Mouse (Mus musculus): ENCODE results near the gene Uck2. TPM values are rescaled to one million over a fixed set of nuclear protein-coding genes. Genes with fewer than 3 reads are reported as not detected.

Uck2 gene
- polyA plus RNA-seq, 1 experiment from 2014 or later = 98.3 TPM

DNA sequence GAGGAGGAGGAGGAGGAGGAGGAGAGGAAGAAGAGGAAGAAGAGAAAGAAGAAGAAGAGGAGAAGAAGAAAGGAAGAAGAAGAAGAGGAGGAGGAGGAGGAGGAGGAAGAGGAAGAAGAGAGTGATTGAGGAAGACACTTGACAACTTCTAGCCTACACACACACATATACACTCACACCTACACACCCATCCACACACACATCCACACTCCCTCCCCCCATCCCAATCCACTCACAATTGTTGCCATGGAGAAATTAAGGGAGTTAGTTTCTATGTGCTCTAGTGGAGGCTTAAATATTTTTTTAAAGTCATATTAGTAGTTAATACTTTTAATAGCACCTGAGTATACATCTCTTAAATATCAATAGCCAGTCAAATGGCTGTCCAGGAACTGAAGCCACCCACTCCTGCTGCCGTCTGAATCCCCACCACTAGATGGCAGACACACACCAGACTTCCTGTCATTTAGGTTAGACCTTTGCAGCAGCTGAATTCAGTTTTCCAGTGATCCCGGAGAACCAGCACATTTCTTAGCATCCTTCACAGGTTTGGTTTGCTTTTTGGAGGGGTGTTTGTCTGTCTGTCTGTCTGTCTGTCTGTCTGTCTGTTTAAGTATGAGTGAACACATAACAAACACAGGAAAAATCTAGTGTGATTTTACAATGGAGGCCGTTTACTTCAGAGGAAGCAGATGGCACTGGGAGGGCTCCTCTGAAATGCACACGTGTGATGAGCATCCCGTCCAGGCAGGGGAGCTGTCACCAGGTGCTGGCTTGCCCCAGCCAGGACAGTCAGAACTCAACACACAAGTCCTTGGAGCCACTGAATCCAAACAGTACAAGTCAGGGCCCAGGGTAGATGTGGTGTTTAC lies 64.6 kb downstream of the Uck2 start:
- Histone ChIP-seq H3K36me3 (ENCODE audit: insufficient read depth) (peaks cover 16% of the 10 kb centered on the region), H3K4me3 (ENCODE audit: low read depth, low read length) (no peak overlapping the region), H3K9ac (no peak overlapping the region), H3K4me1 (ENCODE audit: insufficient read depth) (no peaks in the 10 kb centered on the region), H3K27me3 (ENCODE audit: insufficient read depth, low read length) (no peaks in the 10 kb centered on the region), H3K9me3 (ENCODE audit: low read depth, low read length) (no peaks in the 10 kb centered on the region), H3K27ac (ENCODE audit: low read depth) (no peak overlapping the region), H3K4me2 (no peak overlapping the region)
- WGBS = 3% methylated on average over 5 of the region's 5 CpGs
- ATAC-seq (ENCODE audit: insufficient read depth) (peak; percentile 69), DNase-seq (peak; percentile 94)
- TF ChIP-seq CTCF (IDR thresholded peaks at IDR 0.05; ENCODE audit: low read depth) = peak; percentile 95

DNA sequence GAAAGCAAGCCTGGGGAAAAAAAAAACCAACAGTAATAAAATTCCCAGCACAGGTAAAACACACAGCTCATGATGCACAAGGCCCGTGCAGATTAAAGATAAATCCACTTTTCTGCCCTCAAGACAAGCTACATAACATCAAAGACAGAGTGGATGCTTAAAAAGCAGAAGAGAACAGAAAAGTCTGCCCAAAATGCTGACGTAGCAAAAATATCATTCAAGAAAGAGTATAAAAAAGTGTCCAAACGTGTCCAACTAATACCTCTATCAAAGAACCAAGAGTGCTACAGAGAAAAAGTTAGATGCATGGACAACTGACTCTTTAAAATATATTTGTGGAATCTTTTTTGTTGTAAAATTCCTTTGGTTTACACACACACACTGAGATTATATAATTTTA lies 69.7 kb downstream of the Uck2 start:
- TF ChIP-seq CTCF (IDR thresholded peaks at IDR 0.05; ENCODE audit: low read depth) = no peak
- Histone ChIP-seq H3K9ac (no peak overlapping the region), H3K27me3 (ENCODE audit: insufficient read depth, low read length) (no peaks in the 10 kb centered on the region), H3K36me3 (ENCODE audit: insufficient read depth) (no peaks in the 10 kb centered on the region), H3K27ac (ENCODE audit: low read depth) (no peak overlapping the region), H3K4me2 (no peak overlapping the region), H3K4me3 (ENCODE audit: low read depth, low read length) (no peak overlapping the region), H3K4me1 (ENCODE audit: insufficient read depth) (no peaks in the 10 kb centered on the region), H3K9me3 (ENCODE audit: low read depth, low read length) (no peaks in the 10 kb centered on the region)
- WGBS = 74% methylated on average over 3 of the region's 3 CpGs
- DNase-seq (no peak), ATAC-seq (ENCODE audit: insufficient read depth) (no peak)

DNA sequence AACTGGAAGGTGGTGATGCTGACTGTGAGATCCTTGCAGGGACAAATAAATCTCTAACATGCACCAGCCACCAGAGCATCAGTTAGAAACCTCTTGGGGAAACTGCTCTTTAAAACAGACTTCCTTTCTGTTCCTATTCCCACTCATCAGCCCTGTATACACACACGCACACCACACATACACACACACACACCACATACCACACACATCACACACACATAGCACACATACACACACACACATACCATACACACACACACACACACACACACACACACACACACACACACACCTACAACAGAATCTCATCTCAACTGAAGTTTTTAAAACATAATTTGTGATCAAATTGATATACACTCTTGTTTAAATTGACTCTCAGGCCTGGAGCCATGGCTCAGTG lies 72.4 kb downstream of the Uck2 start:
- H3K27ac ChIP-seq (ENCODE audit: low read depth) = no peak overlapping the region
- H3K4me2 ChIP-seq = no peak overlapping the region
- no peak for TF ChIP-seq CTCF (IDR thresholded peaks at IDR 0.05; ENCODE audit: low read depth)
- no peaks in the 10 kb centered on the region for H3K9me3 ChIP-seq (ENCODE audit: low read depth, low read length)
- ATAC-seq (ENCODE audit: insufficient read depth) (no peak), DNase-seq (no peak)
- H3K27me3 ChIP-seq (ENCODE audit: insufficient read depth, low read length) = no peaks in the 10 kb centered on the region
- H3K4me3 ChIP-seq (ENCODE audit: low read depth, low read length) = no peak overlapping the region
- H3K9ac ChIP-seq = no peak overlapping the region
- H3K36me3 ChIP-seq (ENCODE audit: insufficient read depth) = no peaks in the 10 kb centered on the region
- 83% methylated on average over 1 of the region's 1 CpGs for WGBS
- no peaks in the 10 kb centered on the region for H3K4me1 ChIP-seq (ENCODE audit: insufficient read depth)

DNA sequence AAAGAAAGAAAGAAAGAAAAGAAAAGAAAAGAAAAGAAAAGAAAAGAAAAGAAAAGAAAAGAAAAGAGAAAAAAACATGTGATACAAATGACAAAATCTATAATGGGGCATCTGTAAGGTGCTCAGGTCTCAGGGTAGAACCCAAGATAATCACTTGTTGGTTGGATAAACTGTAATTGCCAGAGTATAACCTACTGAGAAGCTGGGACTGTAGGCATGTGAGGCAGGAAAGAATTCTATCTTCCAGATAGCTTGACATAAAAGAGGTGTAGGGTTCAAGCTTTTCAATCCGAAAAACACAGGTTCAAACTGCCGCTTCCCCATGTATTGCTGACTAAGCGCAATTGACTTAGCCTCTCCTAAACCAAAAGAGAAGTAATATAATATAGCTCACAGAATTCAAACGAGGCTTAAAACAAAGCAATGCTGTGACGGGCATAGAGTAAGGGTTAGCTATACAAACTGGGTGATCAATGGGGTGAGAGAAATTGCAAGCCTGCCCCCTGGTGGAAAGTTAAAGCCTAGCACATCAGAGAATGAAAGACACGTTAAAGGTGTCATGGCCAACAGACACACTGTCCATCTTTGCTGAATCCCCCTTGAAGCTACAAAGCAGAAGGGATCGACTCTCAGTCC lies 73.0 kb downstream of the Uck2 start:
- no peak overlapping the region for H3K4me2 ChIP-seq
- no peaks in the 10 kb centered on the region for H3K36me3 ChIP-seq (ENCODE audit: insufficient read depth)
- H3K27ac ChIP-seq (ENCODE audit: low read depth) = no peak overlapping the region
- 24% methylated on average over 7 of the region's 7 CpGs for WGBS
- no peaks in the 10 kb centered on the region for H3K9me3 ChIP-seq (ENCODE audit: low read depth, low read length)
- peak; percentile 89 for TF ChIP-seq CTCF (IDR thresholded peaks at IDR 0.05; ENCODE audit: low read depth)
- H3K4me3 ChIP-seq (ENCODE audit: low read depth, low read length) = no peak overlapping the region
- ATAC-seq (ENCODE audit: insufficient read depth) (peak; percentile 56; the same call in 1 of the 2 replicates), DNase-seq (peak; percentile 70)
- H3K4me1 ChIP-seq (ENCODE audit: insufficient read depth) = no peaks in the 10 kb centered on the region
- H3K27me3 ChIP-seq (ENCODE audit: insufficient read depth, low read length) = no peaks in the 10 kb centered on the region
- H3K9ac ChIP-seq = no peak overlapping the region

DNA sequence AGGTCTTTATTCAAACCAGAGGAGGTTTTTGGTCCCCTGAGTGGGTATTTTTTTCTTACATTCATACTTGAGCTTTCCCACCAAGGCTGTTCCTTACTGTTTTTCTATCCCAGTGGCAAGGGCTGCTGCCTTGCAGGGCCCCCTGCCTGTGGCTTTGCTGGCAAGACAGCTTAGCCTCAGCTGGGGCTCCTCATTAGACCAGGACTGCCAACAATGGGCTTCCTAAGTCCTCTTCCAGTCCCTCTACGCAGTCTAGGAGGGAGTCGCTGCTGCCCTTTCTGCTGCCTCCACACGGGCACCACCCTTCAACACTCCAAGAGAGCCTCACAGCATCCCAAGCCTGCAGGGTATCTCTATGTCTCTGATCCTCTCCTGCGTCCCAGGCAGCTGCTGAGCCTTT lies 76.3 kb downstream of the Uck2 start:
- ATAC-seq (ENCODE audit: insufficient read depth) = no peak
- H3K4me1 ChIP-seq (ENCODE audit: insufficient read depth) = no peaks in the 10 kb centered on the region
- no peaks in the 10 kb centered on the region for H3K27me3 ChIP-seq (ENCODE audit: insufficient read depth, low read length)
- no peak for TF ChIP-seq CTCF (IDR thresholded peaks at IDR 0.05; ENCODE audit: low read depth)
- H3K9ac ChIP-seq = no peak overlapping the region
- no peak overlapping the region for H3K4me2 ChIP-seq
- WGBS = 46% methylated on average over 4 of the region's 4 CpGs
- no peak overlapping the region for H3K27ac ChIP-seq (ENCODE audit: low read depth)
- H3K4me3 ChIP-seq (ENCODE audit: low read depth, low read length) = no peak overlapping the region
- no peaks in the 10 kb centered on the region for H3K9me3 ChIP-seq (ENCODE audit: low read depth, low read length)
- H3K36me3 ChIP-seq (ENCODE audit: insufficient read depth) = no peaks in the 10 kb centered on the region
- no peak for DNase-seq

DNA sequence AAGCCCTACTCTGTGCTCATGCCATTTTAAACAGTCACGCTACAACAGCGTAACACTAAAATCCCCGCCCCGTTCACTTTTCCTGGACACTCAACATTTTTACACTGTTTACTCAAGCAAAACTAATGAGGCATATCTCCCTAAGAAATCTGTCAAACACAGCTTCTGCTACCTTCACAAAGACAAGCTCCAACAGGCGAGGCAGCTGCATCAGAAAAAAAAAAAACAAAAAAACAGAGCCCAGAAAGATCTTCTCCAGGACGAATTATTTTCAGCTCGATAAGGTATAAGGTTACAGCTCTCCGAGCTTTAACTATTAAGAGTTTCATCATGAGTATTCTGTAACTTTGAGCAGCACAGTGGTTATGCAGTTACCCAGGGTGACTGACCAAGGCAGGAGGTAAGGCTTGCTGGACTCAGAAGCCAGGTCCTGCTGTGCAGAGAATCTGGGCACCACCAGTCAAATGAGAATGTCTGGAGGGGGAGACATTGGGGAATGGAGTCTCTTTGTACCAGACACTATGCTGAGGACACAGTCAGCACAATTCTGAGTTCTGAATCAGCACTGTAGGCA lies 79.9 kb downstream of the Uck2 start:
- Histone ChIP-seq H3K4me1 (ENCODE audit: insufficient read depth) (no peaks in the 10 kb centered on the region), H3K27me3 (ENCODE audit: insufficient read depth, low read length) (no peaks in the 10 kb centered on the region), H3K9me3 (ENCODE audit: low read depth, low read length) (no peaks in the 10 kb centered on the region), H3K4me2 (no peak overlapping the region), H3K27ac (ENCODE audit: low read depth) (no peak overlapping the region), H3K36me3 (ENCODE audit: insufficient read depth) (no peaks in the 10 kb centered on the region), H3K4me3 (ENCODE audit: low read depth, low read length) (no peak overlapping the region), H3K9ac (no peak overlapping the region)
- TF ChIP-seq CTCF (IDR thresholded peaks at IDR 0.05; ENCODE audit: low read depth) = no peak
- WGBS = 30% methylated on average over 8 of the region's 8 CpGs
- ATAC-seq (ENCODE audit: insufficient read depth) (no peak), DNase-seq (no peak)

DNA sequence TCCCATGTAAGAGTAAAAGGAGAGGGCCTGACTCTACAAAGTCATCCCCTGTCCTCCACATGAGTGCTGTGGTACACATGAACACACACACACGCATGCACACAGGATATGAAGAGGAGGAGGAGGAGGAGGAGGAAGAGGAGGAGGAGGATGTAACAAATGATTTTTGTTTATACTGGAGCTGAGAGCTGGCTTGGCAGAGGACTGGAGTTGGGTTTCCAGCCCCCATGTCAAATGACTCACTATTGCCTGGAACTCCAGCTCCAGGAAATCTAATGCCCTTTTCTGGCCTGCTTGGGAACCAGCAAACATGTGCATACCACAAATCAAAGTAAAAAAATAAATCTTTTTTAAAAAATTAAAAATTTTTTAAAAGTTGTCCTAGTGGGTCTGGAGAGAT lies 80.7 kb downstream of the Uck2 start:
- TF ChIP-seq CTCF (IDR thresholded peaks at IDR 0.05; ENCODE audit: low read depth) = no peak
- Histone ChIP-seq H3K4me3 (ENCODE audit: low read depth, low read length) (no peak overlapping the region), H3K9me3 (ENCODE audit: low read depth, low read length) (no peaks in the 10 kb centered on the region), H3K4me1 (ENCODE audit: insufficient read depth) (no peaks in the 10 kb centered on the region), H3K4me2 (no peak overlapping the region), H3K27me3 (ENCODE audit: insufficient read depth, low read length) (no peaks in the 10 kb centered on the region), H3K27ac (ENCODE audit: low read depth) (no peak overlapping the region), H3K36me3 (ENCODE audit: insufficient read depth) (no peaks in the 10 kb centered on the region), H3K9ac (no peak overlapping the region)
- DNase-seq = no peak
- whole genome bisulfite sequencing = 81% methylated on average over 1 of the region's 1 CpGs
- ATAC-seq (ENCODE audit: insufficient read depth) = no peak
